Mouse (Mus musculus) cerebellum, adult 11-12 months (tissue): ENCODE measurements around the gene Mea1.

Experiments used
- DNase-seq: peaks from one replicate; pipeline ENCODE4 v3.0.0; 2022

Mea1 gene

GRCm38 (mm10) chr17:46673850-46674529 lies 4.6 kb upstream of the Mea1 start, which contains the start of gene Rrp36:
Gene Rrp36, minus strand, starts transcription at chr17:46674352.
- DNase-seq = peak; percentile 87

DNA sequence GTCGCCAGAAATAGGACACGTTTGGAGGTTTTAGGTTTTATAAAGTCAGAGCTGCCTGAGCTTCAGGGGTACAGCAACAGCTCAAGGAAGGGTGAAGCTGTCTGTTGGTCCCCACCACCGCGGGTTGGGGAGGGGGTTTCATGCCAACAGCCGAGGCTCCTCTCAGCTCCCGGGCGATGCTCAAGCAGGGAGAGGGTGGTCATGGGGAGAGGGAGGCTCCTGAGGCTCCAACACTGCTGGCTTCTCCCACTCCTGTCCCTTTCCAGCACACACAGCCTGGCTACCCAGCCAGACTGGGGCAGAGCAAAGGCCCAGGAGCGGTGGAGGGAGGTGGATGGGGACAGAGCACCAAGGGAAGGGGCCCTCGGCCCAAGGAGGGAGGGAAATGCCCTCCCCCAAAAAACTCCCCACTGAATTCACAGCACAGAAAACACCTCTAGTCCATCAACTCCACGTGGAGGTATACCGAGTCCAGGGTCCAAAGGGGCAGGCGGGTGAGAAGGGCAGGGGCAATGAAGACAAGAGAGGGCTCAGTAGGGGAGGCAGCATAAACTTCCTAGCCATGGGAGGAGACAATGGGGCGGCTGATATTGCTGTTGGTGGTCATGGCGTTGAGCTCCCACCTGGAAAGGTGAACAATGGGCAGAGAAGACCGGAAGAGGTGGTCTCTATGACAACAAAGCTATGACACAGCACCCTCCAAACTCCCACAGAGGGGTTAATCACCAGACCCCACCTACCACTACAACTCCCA lies 3.9 kb upstream of the Mea1 start:
- DNase-seq = peak; percentile 50

- DNase-seq = peak; percentile 44
These were observed 318 bp downstream of the Mea1 start for GRCm38 (mm10) chr17:46678911-46679310.

GRCm38 (mm10) chr17:46679843-46680759 lies 1.5 kb downstream of the Mea1 start:
- DNase-seq = no peak

DNA sequence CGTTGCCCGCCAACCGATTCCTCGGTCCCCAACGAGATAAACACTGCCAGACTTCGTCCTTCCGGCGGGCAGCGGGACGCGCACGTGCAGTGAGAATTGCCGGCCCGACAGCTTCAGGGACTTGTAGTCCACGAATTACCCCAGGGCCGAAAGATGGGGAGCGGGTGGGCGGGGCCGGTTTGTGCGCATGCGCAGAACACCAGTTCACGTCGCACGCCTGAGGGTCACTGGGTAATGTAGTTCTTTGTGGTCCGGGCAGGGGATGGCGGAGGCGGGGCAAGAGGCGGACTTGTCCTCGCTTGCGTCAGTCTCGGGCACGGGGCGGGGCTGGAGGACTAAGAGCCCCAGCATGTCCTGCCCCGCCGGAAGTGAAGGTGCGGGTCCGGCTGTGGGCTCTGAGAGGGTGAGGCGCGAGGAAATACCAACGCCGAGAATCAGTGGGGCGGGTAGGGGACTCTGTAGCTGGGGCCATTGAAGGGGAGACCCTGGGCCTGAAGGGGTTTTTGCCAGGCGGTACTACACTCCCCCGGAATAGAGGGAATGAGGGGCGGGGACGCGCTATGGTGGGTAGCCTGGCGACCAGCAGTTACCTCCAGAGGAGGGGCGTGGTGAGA lies 2.3 kb downstream of the Mea1 start, which contains the start of gene Klhdc3:
Klhdc3 (minus strand) TSS at position 155 of the 614 bp plus-strand sequence.
- DNase-seq = peak; percentile 99

DNA sequence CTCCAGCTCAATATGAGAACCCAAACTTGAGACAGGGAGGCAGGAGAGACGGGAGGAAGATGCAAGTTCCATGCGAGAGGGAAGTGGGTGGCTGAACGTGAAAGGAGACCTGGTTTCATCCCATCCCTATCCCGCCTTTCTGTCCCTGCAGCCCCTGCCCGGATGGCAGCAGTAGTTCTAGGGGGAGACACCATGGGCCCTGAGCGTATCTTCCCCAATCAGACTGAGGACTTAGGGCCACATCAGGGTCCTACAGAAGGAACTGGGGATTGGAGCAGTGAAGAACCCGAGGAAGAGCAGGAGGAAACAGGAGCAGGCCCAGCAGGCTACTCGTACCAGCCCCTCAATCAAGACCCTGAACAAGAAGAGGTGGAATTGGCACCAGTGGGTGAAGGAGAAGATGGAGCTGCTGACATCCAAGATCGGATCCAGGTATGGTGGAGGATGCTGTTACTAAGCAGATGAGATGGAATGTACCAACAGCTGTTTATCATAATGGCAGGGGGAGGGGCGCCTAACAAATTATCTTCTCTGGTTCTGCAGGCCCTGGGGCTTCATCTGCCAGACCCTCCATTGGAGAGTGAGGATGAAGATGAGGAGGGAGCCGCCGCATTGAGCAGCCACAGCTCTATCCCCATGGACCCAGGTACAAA lies 3.0 kb downstream of the Mea1 start:
- peak; percentile 60 for DNase-seq

GRCm38 (mm10) chr17:46682654-46683389 lies 4.2 kb downstream of the Mea1 start:
- DNase-seq = peak; percentile 55

DNA sequence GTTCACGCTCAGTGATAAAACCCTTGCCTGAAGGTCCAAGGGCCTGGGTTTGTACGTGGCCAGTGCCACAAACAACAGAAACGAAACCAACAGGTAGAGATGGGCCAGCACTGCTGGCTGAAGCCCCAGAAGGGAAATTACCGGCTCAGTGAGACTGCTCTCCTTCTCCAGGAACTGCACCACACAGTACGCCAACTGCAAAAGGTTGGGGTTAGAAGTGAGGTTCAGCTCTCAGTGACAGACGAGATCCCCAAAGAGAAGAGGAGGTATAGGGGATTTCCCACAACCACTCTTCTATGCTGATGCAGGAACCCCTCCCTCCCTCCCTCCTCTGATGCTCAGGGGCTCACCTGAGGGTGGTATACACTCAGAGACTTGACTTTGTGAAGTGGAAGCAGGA lies 7.3 kb downstream of the Mea1 start:
- DNase-seq = no peak

DNA sequence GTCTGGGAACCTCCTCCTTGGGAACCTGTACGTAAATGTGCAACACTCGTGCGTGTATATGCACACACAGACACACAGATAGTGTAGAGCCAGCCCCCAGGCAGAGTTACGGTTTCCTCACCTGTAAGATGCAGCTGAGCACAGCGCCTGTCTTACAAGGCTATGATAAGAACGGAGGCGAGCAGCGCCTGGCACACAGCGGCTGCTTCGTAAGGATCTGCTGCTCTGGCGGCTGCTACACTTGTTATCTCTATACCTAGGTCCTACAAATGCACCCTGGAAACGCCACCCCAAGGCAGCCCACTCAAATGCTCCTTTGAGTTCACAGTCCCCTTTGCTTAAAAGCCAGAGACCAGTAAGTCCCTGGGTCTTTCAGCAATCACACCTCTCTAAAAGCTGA lies 12.1 kb downstream of the Mea1 start:
- no peak for DNase-seq

- no peak for DNase-seq
These were observed 12.8 kb downstream of the Mea1 start for GRCm38 (mm10) chr17:46691390-46691789.

DNA sequence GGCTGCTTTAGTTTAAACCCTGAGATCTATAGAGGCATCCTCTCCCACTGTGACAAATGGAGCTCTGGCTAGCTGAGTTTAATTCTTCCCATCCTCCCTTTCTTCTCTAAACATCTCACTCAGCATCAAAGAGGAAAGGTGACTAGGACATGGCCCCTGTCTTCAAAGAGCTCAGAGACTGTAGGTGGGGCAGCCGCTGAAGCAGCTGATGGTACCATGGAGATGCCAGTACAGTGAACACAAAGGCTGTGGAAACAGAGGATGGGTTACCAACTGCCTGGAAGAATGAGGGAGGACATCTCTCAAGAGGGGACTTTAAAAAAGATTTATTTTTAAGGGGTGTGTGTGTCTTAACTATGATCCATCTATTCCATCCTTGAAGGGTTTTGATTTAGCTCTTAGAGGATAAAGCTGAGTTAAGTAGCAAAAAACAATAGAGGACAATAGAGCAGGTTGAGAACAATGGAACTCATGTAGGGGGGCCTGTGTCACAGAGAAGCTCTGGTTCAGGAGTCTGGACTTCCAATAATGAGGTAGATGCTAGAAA lies 16.0 kb downstream of the Mea1 start:
- DNase-seq = no peak

GRCm38 (mm10) chr17:46698515-46698914 lies 19.9 kb downstream of the Mea1 start:
- no peak for DNase-seq

- no peak for DNase-seq
These were observed 20.7 kb downstream of the Mea1 start for GRCm38 (mm10) chr17:46699245-46699644.

GRCm38 (mm10) chr17:46699912-46700311 lies 21.3 kb downstream of the Mea1 start:
- DNase-seq = peak; percentile 67

- no peak for DNase-seq
These were observed 22.9 kb downstream of the Mea1 start for GRCm38 (mm10) chr17:46701489-46701888.

GRCm38 (mm10) chr17:46702100-46702499 lies 23.5 kb downstream of the Mea1 start:
- DNase-seq = no peak

GRCm38 (mm10) chr17:46702506-46702905 lies 23.9 kb downstream of the Mea1 start:
- no peak for DNase-seq

DNA sequence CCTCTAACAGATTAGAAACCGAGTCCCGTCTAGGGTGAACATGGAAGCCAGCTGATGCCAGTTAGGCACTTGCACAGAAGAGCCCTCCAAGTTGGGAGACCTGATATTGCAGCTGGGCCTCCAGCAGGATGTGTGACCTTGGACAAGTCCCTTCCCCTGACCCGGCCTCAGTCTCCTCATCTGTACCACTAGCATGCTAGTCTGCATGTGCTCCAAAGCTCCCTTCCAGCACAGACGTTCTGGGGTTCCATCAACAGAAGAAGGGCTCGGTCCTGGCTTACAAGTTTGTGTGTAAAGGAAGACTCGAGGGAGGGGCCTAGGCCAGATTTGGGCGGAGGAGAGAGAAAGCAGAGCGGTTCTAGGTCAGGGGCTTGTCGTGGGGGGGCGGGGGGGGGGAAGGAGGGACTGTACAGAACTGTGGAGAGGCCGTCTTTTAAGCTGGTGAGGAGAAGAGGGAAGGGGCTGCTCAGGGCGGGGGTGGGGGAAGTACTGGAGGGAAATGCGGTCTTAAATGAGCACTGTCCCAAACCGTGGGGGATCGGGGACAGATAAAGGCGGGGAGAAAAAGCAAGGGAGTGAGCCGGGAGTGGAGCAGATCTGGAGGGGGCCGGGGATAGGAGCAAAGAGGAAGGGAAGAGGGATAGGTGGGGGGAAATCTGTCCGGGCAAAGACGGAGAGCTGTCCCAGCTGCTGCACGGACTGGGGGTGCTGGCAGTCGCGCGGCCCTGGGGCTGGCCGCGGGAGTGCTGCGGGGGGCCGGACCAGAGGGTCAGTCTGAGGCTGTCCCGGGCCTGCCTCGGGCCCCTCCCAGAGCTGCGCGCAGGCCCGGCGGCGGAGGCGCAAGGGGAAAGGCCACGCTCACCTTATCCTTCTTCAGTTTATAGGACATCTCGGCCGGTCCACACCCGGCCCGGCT lies 25.6 kb downstream of the Mea1 start:
- no peak for DNase-seq

GRCm38 (mm10) chr17:46704887-46705835 lies 26.6 kb downstream of the Mea1 start, which contains the start of gene Ppp2r5d:
Gene Ppp2r5d, minus strand, starts transcription at chr17:46705111.
- peak; percentile 98 for DNase-seq
